Mouse (Mus musculus): ENCODE measurements at regions not wholly inside any gene's neighbourhood (a gene's known extent, or its start where the extent isn't known, plus 50 kb on each side); places are given as distances from the start of the nearest gene placed in this dataset.

DNA sequence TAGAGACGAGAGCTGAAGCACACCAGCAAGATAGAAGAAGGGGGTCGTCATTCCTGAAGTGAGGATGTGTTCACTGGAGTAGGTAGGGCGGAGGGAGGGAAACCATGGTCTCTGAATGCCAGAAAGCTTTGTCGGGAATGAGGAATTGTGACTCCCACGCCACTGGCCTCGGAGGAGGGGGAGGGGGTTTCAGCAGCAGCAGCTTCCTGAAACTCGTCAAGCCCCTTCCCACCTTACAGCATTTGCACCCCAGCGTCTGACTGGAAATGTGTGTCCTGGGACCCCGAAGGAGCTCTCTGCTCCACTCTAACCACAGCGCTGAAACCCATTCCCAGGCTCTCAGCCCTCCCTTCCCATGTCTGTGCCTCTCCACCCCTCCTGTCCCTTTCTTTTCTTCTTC is 342.8 kb upstream of the Adgrl2 start:
- DNase-seq (ENCODE audit: low spot score in 2 of 2) = no peak

DNA sequence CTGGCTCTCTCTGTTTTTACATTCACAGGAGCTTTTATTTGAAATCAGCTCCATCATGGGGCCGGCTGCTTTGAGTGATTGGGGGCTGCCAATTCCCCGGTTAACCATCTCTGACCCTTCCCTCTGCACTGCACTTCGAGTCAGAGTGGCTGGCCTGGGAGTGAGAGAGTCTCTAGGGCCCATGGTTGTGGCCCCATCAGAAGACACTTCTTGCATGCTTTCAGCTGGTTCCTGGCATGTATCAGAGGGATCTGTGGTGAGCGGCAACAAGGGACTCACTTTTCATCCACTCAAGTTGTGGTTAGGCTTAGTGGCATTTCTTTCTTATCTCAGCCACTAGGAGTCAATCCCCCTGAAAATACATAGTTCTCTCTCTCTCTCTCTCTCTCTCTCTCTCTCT is 341.8 kb upstream of the Adgrl2 start:
- no peak for DNase-seq (ENCODE audit: low spot score in 2 of 2)

DNA sequence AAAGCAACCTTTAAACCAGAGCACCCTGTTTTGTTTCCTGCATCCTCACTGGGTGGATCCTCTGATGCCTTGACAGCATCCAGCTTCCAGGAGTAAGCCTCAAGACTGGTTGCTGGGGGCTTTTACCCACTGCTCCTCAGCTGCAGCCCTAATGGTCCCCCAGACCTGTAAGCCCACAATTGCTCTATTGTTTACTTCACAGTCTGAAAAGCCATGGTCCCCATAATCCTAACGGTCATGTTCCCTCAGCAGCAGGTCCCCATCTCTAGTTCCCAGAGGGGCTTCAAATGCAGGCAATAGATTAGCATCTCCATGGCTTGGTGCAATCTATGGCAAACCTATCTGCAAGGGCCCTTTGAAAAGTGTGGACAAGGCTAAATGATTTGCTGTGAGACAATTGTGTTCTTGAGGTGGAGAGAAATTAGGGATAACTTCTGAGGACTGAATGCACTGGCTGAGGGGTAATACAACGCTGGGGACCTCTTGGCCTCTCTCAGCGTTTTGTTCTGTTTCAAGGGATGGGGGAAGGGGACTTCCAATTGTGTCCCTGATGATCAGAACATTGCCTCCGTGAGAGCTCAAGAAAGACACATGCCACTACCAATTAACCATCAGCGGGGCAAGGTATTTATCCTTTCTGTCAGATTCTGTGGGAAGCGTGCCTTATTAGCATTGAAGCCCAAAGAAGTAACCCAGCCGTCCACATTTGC is 341.1 kb upstream of the Adgrl2 start:
- DNase-seq (ENCODE audit: low spot score in 2 of 2) = no peak

DNA sequence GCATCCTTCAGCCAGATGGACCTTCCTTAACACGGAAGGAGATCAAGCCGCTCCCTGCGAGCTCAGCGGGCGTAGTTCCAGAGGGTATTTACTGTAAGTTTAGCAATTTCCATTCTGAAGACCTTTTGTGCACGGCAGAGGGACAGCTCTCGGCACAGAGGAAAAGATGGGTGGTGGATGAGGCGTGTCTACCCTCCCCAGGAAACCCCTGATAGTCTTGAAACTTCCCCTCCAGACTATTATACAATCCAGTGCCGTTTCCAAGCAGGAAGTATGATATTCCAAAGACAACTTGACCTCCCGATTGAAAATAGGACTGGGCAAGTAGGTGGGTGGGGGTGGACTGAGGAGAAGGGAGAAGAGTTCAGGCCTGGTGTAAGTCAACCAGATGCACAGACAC is 340.4 kb upstream of the Adgrl2 start:
- DNase-seq (ENCODE audit: low spot score in 2 of 2) = no peak

DNA sequence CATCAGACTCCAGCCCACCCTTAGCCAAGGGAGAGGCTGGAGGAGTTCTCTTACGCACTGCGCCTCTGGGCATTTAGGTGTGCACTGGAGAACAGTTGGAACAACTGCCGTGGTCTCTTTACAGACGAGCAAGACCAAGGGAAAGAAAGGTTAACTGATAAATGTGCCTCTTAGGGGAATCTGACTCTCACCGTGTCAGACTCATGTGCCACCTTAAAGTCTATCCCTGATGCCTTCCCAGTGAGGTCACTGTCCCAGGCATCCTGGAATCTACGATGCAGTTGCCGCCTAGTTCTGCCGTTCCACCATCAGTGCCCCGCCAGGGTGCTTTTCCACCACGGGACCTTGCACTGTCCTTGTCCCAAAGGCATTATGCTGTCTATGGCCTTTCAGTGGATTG is 339.7 kb upstream of the Adgrl2 start:
- DNase-seq (ENCODE audit: low spot score in 2 of 2) = no peak

DNA sequence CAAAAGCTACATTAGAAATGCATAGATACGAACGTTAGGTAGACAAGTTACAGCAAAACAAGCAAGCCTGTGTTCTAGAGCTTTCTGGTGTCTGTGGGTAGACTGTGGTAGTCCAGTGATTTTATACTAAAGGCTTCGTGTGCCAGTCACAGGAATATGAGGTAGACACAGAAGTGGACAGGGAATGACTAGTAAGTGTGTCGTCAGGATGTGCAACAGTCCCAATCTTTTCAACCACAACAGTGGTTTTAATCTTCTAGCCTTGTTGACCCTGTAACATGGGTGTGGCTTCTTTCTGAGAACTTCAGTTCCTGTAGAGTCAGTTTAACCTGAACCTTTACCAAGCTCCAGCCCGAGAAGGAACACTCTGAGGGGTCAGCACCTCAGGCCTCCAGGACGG is 339.3 kb upstream of the Adgrl2 start:
- no peak for DNase-seq (ENCODE audit: low spot score in 2 of 2)

DNA sequence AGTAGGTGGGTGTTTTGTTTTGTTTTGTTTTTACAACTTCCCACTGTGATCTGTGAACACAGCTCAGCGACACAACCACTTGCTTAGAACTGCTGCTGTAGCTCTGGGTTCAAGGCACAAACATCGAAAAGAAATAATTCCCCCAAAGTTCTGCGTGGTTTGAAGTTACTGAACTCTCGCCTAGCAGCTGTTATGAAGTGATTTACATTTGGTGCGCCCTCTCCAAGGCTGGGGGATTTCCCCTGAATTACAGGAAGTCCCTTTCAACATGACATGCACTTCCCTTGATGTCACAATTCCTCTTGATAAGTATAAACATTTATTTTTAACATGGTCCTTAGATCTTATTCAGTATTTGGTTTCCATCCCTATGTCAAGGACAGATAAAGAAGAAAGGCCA is 336.3 kb upstream of the Adgrl2 start:
- DNase-seq (ENCODE audit: low spot score in 2 of 2) = no peak

DNA sequence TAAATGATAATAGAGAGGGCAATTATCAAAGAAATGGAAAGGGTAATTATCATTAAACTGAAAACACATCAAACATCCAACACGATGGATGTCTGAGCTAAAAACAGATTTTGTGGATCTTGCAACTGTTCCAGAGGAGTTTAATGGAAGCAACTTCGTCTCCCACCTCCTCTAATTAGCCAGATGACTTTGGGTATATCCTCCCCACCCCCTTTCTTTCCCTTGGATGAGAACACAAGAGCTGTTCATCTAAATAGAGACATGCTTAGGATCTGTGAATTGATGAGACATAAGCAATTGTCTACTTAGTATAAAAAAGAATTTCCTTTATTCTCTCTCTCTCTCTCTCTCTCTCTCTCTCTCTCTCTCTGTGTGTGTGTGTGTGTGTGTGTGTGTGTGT is 333.7 kb upstream of the Adgrl2 start:
- no peak for DNase-seq (ENCODE audit: low spot score in 2 of 2)

DNA sequence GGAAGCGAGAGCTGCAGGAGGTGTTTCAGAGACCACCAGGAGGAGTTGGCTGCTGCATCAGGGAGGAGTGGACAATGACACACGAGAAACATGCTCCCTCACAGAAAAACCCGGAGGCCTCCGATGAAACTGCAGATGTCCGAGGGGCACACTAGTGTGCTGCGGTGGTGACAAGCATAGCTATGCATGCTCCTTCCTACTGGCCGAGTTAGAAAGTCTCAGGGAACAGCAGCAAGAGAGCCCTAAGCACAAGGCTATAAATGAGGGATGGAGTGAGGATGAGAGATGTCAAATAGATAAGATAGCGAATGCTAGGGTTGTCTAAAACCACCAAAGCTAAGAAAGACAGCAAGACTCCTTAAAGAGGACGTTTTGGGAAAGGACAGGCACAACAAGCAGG is 328.4 kb upstream of the Adgrl2 start:
- DNase-seq (ENCODE audit: low spot score in 2 of 2) = no peak

DNA sequence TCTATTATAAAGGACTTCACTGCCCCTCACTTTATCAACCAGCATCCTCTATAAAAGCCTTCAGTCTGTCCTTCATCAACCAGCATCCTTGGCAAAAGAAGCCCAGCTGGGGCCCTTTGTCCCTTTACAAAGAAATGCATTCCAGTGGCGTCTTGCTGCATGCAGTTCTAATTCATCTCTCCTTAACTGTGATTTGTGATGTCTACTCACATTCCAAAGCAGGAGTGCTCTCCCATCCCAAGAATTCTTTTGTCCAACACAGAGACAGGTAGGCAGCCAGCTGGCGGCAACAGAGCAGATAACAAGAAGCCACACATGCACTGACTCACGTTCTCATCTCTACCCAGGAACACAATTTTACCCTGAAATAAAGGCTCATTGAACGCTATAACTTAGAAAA is 323.9 kb upstream of the Adgrl2 start:
- DNase-seq (ENCODE audit: low spot score in 2 of 2) = no peak

DNA sequence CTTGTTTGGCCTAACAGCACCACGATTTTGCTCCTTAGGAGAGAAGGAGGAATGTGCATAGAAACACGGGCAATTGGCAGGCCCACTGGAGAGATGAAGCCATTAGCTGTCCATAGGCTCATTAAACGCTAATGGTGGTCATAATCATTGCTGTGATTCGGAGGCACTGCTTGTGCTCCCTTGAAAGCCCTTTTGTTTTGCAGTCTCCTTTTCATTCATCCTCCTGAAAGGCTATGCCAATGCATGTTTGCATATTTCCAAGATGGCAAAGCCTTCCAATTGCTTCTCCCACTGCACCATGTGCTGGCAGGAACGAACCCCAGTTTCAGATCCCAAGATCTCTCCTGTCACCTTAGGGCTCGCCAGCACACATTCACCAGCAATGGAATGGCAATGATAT is 322.9 kb upstream of the Adgrl2 start:
- no peak for DNase-seq (ENCODE audit: low spot score in 2 of 2)

DNA sequence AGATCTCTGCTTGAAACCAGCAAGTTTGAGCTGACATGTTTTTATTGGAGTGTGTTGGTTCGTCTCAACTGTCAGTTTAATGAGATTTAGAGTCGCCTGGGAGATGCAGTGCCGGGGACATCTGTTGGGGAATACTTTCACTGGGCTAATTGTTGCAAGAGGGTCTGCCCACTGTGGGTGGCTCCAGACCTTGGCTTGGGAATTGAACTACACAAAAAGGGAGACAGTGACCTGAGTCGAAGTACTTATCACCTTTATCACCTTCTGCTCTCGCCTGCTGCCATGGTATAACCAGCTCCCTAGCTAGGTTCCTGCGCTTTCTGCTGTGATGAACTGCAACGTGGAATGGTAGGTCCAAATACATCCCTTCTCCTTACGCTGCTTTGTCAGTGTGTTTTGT is 321.2 kb upstream of the Adgrl2 start:
- peak in 1 of 2 experiments; percentile 9 for DNase-seq (ENCODE audit: low spot score in 2 of 2)

DNA sequence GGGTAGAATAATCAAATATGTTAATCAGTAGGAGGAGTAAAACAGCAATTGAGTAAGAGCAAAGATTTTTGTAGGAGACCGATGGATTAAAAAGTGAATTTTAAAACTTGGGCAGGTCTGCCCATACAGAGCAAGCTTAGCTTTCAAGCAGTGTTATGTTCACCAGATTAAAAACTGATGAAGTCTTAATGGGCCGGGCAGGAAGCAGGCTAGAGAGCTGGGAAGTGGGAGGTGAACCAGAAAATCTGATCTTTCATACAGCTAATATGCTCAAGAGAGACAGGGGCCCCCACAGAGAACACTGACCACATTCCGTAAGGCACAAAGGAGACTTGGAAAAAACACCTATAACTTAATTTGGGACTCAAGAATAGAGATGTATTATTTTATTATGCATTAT is 316.4 kb upstream of the Adgrl2 start:
- DNase-seq (ENCODE audit: low spot score in 2 of 2) = no peak

DNA sequence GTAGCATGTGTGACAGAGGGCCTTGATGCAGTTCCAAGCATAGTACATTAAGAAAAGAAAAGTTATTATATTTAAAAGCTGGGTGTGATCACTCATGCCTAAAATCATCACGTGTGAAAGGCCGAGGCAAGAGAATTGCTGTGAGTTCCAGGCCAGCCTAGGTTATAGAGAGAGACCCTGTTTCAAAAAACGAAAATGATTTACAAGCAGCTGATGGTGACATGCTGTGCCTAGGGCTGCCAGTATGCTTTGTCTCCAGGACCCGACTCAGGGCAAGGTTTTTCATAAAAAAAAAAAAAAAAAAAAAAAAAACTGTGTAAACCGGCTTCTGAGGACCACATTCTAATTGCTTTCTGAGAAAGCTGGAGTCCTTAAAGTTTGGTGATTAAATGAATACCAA is 315.9 kb upstream of the Adgrl2 start:
- no peak for DNase-seq (ENCODE audit: low spot score in 2 of 2)

DNA sequence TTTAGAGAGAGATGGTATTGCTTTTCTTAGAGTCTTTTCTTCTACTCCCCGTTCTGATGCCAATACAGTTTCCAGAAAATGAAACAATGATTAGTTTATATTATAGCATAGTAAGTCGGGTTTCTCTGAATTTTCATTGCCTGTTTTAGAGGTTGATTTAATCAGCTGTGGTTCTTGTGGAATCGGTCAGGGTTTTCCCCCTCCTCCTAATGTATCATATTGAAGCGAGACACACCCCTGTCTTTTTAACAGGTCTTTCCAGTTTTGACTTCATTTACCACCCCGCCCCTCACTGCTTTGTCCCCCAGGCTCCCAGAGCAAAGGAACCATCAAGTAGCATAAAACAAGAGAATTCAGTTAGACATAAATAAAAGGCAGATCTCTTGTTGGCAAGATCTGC is 315.1 kb upstream of the Adgrl2 start:
- DNase-seq (ENCODE audit: low spot score in 2 of 2) = no peak

DNA sequence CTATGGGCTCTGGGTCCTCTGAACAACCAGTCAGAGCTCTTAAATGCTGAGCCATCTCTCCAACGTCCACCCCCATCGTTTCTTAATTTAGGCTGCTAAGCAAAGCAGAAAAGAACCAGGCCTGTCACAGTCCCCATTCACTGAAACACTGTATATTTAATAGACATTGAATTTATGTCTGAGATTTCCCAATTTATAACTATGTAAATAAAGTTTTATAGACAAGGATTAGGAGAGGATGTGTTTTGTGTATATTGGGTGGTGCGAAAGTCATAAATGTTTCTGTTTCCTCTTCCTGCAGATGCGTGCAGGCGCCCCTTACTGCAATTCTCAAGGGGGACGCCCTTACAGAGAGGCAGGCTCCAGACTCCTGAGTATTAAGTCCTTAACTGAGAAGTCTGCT is 314.7 kb upstream of the Adgrl2 start:
- no peak for DNase-seq (ENCODE audit: low spot score in 2 of 2)

DNA sequence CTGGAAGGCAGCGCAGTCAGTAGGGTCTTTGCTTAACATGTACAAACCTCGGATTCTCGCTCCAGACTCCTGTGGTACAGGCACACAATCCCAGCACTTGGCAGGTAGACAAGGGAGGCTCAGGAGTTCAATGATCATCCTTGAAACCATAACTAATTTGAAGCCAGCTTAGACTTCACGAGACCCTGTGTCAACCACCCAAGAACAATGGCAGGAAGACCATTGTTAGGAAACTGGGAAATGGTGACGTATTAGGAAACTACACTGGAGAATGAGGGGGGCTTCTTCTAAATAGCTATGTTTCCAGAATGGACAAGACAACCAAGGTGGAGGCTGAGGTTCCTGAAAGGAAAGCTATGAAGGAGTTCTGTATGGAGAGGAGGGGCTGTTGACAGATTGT is 313.1 kb upstream of the Adgrl2 start:
- no peak for DNase-seq (ENCODE audit: low spot score in 2 of 2)

DNA sequence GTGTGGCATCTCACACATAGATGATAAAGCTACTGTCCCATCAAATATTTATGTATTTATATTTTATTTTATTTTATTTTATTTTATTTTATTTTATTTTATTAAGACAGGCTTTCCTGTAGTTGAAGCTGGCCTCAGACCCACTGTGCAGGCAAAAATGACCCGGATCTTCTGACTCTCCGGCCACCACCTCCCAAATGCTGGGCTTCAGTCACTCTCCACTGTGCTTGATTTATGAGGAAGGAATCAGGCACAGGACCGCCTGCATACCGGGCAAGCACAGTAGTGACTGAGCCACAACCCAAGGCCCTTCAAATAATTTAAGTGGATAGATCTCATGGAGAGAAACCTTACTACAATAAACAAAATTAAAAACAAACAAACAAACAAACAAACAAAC is 309.6 kb upstream of the Adgrl2 start:
- no peak for DNase-seq (ENCODE audit: low spot score in 2 of 2)

DNA sequence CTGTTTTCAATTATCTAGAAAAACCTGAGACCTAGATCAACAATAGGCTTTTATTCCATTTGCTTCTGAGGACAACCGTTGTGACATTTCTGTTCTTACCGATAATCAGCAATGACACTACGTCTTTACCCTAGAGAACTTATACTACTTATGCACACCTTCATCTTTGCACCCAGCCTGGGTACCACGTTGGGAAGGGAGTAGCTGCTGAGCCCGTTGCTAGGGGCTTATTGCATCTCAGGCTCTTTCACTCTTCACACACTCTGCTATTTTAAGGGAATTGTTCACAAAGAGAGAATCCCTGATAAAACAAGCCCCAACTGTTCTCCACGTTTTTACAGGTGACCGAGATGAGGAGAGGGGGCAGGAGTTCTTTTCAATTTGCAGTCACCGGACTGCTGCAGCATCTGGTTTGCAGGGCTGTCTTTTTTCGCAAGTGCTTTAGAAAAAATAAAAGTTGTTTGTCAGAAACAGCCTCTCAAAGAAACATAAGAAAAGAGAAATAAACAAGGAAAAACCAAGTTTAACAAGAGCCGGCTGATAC is 306.1 kb upstream of the Adgrl2 start:
- DNase-seq (ENCODE audit: low spot score in 2 of 2) = no peak

DNA sequence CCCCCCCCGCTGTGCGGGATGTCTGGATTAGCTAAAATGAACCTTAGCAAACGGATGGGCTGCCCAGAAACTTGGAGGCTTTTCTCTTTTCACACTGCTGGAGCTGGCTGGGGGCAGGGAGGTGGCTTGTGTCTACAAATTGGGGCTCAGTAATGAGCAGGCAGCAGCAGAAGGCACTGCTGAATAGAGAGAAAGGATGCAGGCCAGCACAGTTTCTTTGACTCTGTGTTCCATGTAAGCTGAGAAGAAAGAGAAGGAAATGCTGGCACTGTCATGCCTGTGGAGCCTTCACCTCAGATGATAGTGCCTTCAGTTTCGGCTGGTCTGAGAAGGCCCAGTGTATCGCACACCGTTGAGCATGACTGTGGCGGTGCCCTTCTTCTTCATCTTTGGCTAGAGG is 305.6 kb upstream of the Adgrl2 start:
- DNase-seq (ENCODE audit: low spot score in 2 of 2) = peak in 1 of 2 experiments; percentile 17

DNA sequence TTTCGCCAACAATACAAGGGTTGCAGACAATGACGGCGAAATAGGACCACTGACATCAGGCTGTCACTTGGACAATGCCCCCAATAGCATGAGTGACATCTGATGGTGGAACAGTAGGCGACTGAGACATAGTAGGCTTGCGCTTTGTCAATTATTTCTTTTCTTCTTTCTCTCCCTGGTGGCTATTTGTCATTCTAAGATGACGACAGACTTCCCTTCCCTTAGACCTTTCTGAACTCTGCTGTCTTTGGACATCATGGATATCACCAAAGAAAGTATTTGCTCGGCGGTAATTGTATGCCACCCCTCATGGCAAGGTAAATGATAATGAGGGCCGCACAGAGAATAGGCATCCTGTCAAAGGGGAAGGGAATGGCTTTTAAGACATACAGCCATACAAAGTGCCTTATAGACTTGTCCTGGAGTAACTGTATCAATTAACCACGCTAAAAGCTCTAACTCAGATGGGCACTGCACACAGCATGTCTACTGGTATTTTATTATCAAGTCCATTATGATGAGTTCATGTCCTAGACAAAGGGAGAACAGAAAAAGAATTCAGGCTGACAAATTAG is 305.0 kb upstream of the Adgrl2 start:
- DNase-seq (ENCODE audit: low spot score in 2 of 2) = no peak

DNA sequence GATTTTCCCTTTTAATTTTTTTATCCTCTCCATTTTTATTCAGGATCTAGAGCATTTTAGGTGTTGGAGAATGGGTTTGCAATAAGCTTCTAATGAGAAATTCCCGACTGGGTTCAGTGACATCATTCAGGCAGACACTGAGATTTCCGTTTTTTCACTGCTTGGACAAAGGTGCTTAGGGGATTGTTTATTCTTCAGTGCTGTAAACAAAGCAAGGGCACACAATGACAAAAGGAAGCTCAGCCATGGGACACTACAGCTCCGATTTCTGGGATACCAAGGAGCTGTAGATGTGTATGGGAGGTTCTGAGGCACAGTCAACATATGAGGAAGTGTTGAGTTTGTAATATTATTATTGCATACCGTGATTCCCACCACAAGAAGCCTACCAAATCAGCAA is 304.1 kb upstream of the Adgrl2 start:
- no peak for DNase-seq (ENCODE audit: low spot score in 2 of 2)

DNA sequence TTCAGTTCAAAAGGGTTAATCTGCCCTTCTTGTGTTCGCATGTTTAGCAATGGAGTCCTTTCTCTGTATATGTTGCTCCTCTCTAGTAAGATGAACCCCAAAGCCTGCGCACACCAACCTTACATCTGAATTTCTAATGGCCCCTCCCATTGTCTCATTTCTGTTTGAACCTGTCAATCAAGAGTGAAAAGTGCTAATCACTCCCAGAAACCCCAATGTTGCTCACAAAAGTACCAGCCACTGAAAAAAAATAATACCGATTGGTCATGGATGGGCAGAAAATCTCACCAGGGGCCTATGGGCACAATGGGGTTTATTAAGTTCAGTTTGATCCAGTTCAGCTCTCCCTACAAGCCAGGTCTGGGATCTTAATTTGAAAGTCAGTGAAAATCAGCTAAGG is 302.1 kb upstream of the Adgrl2 start:
- no peak for DNase-seq (ENCODE audit: low spot score in 2 of 2)

Measured in layer of hippocampus, adult 18-20 months (tissue).